Mouse (Mus musculus): ENCODE measurements around the gene Ptpn12. TPM values are rescaled to one million over a fixed set of nuclear protein-coding genes. Genes with fewer than 3 reads are reported as not detected.

Ptpn12 gene
- polyA plus RNA-seq, 1 experiment from 2014 or later = 29.6 TPM

DNA sequence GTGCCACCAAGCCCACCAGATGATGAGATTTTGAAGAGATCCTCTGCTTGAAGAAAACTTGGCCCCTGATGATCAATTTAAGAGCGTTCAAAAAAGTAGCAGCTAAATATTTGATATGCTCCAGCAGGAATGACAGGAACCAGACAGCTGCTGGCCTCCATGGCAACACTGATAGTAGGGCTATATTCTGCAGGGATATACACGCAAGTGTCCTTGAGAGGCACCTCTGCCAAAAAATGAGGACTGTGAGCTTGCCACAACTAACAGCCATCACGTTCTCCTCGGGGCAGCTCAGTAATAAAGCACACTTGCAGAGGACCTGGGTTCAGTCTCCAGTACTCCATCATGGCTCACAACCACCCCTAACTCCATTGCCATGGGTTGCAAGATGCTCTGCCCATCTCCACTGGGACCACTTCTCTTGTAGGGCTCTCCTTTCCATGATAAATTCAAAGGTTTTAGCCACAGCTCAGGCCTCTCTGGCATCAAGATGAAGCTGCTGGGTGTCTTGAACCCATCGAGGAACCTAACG, 115.6 kb downstream of the Ptpn12 start:
- H3K9me3 ChIP-seq (ENCODE audit: control insufficient read depth, low read length) = no peaks in the 10 kb centered on the region
- ATAC-seq (ENCODE audit: low FRiP score) (no peak), DNase-seq (ENCODE audit: low spot score, missing footprints) (peak; percentile 45)
- H3K27me3 ChIP-seq (ENCODE audit: control insufficient read depth, insufficient read depth, low read length) = no peaks in the 10 kb centered on the region
- WGBS = 96% methylated on average over 6 of the region's 6 CpGs
- H3K4me3 ChIP-seq (ENCODE audit: low read depth, low read length) = no peak overlapping the region
- no peak overlapping the region for H3K4me2 ChIP-seq
- H3K27ac ChIP-seq (ENCODE audit: low read depth, low read length) = no peak overlapping the region
- H3K4me1 ChIP-seq (ENCODE audit: control insufficient read depth, insufficient read depth, low read length) = 0 out of 2 replicates have a peak, but pooled peaks cover 2% of the 10 kb centered on the region
- H3K36me3 ChIP-seq (ENCODE audit: control insufficient read depth, insufficient read depth, low read length) = no peaks in the 10 kb centered on the region
- H3K9ac ChIP-seq (ENCODE audit: low read length) = no peak overlapping the region

DNA sequence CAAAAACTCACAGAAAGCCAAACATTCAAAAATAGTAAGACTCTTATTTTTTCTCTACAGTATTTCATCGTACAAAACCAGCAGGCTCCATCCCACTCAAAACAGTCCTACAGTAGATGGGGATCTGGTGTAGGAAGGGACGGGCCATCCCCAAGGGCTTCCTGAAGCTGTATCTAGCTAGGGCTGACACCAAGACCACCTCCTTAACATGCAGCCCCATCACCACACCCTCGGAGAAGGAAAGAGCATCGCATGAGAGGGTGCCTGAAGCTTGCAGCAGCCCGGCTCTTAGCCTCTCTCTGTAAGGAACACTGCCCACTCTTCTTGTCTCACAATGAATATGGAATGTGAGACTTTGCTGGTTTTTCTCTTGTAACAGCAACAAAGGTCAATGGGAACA, 117.2 kb downstream of the Ptpn12 start:
- Histone ChIP-seq H3K9ac (ENCODE audit: low read length) (no peak overlapping the region), H3K27me3 (ENCODE audit: control insufficient read depth, insufficient read depth, low read length) (no peaks in the 10 kb centered on the region), H3K9me3 (ENCODE audit: control insufficient read depth, low read length) (no peaks in the 10 kb centered on the region), H3K27ac (ENCODE audit: low read depth, low read length) (no peak overlapping the region), H3K36me3 (ENCODE audit: control insufficient read depth, insufficient read depth, low read length) (no peaks in the 10 kb centered on the region), H3K4me1 (ENCODE audit: control insufficient read depth, insufficient read depth, low read length) (0 out of 2 replicates have a peak, but pooled peaks cover 2% of the 10 kb centered on the region), H3K4me2 (no peak overlapping the region), H3K4me3 (ENCODE audit: low read depth, low read length) (no peak overlapping the region)
- DNase-seq (ENCODE audit: low spot score, missing footprints) (peak; percentile 69), ATAC-seq (ENCODE audit: low FRiP score) (no peak)
- 80% methylated on average over 5 of the region's 5 CpGs for WGBS

Other genes with a start within 250 kb of the Ptpn12 start
- gene Phtf2, start 173.8 kb downstream of the Ptpn12 start, polyA plus RNA-seq (2014; fragmentation: Nextera tagmentation; extraction: Ambion mirVana) = 20.8 and 22.9 TPM in 2 replicates
- gene Tmem60, start 173.7 kb downstream of the Ptpn12 start, polyA plus RNA-seq (2014; fragmentation: Nextera tagmentation; extraction: Ambion mirVana) = 60.6 and 66.2 TPM in 2 replicates
- 6.3 and 7.1 TPM in 2 replicates for gene Rsbn1l, start 99.5 kb downstream of the Ptpn12 start, polyA plus RNA-seq (2014; fragmentation: Nextera tagmentation; extraction: Ambion mirVana)
- gene Gsap, start 130.3 kb upstream of the Ptpn12 start, polyA plus RNA-seq (2014; fragmentation: Nextera tagmentation; extraction: Ambion mirVana) = 2.4 TPM in 2 replicates